Mouse (Mus musculus) induced T-regulatory cell, adult 2 months (primary cell): ENCODE data around the gene Sncb.

Source experiments
- DNase-seq: peaks from one replicate; pipeline ENCODE4 v3.0.0-alpha.2; 2012; ENCODE audit warnings: low read depth

The Sncb gene

DNA sequence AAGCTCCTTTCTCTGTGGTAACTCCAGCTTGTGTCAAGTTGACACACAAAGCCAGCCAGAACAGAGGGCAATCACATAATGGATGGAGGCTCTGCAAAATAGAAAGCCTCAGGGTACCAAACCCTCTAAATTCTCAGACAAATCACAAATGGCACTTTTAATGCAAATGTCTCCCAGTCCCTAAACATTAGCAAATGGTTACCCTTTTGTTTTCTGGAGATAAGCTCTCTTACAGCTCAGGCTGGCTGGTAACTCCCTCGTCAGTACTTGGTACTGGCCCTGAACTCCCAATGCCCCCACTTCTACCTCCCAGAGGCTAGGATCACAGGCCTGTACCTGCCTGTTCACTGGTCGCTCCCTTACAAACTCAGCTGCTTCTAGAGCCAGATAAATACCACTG, 16.8 kb upstream of the Sncb start:
- DNase-seq: no peak

DNA sequence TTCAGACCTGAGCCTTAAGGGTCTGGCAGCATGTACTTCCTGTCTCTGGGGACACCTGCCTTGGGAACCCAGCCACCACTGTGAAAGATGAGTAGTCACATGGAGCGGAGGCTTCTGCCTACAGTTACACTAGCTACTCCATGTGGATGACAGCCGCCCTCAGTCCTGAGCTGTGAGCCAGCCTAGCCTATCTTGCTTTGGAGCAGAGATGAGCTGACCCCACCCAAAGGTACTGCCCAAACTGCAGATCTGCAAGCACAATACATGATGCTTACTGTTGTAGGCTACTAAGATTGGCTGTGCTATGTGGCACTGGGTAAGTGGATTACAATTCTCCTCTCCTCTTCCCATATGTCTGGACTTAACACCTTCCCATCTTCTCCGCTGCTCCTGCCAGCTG, 14.7 kb upstream of the Sncb start:
- DNase-seq: no peak

DNA sequence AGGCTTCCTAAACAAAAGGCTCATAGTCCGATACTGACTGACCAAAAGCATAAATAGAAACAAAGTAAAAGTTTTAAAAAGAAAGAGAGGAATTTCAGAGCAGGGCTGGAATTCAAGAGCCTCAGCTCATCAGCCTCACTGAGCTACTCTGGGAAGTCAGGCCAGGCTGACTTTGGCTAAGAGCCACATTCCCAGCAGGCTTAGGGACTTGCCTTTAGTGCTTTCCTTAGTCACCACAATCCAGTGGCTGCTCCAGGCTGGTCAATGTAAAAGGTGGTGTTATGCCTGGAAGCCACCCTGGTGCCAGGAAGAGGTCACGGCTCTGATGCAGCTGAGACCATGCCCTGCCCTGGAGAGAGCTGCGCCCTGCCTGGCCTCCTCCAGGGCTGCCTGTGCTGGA, 14.2 kb upstream of the Sncb start:
- DNase-seq: no peak

DNA sequence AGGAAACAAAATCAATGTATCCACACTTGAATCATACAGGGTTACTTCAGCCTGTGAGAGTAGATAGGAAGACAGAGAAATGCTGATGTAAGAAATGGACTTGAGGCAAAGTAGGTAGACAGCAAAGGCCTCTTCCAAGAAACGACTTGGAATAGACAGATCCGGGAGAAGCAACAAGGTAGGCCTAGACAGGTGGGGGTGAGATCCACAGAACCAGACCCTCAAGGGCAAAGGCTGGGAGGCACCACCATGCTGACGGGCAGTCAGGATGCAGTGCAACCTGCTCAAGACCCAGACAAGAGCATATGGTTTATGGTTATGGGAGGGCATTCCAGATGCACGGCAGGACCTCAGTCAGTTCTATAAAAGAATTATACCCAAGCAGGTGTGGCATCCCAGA, 617 bp upstream of the Sncb start:
- DNase-seq: no peak

DNA sequence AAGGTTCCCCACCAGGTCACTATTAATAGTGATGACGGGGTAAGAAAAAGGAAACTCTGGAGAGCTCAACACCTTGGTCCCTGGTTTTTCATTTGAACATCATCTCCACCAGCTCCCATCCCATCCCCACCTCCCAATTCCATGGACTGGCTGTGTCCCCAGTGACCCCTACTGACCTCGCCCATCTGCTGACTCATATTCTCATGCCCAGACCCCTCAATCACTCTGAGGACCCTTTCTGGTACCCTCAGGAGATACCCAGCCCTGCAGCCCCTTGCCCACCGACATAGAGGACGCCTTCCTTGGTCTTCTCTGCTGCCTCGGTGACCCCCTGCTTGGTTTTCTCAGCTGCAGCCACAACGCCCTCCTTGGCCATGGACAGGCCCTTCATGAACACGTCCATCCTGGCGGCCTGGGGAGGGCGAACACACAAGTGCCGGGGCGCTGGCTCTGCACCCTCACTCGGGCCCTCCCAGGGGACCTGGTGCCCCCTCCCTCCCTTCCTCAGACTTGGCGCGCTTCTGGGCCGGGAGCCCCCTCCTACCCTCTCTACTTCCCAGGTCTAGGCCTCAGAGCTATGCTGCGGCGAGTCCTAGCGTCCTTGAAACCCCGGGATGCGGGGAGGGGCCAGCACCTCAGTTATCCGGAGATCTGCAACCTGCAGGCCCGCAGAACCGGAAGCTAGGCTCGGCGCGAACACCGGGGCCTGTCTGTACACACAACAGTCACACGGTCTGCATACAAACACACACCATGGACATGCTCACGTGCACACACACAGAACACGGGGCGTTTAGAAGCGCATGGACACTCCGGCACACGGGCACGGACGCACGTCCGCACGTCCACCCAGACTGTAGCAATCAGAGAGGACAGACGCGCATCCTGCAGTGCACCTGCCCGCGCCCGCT, 859 bp downstream of the Sncb start:
- DNase-seq: peak; percentile 50

DNA sequence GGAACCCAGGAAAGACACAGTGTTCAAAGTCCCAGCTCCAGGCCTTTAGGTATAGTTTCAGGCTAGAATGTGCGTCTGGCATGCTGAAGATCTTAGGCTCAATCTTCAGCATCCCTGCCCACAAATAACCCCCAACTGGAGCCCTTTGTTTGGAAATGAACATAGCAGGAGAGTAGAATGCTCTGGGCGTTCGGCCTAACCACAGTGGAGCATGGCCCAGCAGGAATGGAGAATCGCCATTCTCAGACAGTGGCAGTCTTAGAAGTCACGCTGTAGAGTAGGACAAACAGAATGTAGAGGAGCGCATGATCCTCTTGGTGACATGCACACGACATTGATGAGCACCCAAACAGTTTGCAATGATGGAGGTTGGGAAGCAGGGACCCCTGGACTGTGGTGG, 5.5 kb downstream of the Sncb start:
- no peak for DNase-seq

DNA sequence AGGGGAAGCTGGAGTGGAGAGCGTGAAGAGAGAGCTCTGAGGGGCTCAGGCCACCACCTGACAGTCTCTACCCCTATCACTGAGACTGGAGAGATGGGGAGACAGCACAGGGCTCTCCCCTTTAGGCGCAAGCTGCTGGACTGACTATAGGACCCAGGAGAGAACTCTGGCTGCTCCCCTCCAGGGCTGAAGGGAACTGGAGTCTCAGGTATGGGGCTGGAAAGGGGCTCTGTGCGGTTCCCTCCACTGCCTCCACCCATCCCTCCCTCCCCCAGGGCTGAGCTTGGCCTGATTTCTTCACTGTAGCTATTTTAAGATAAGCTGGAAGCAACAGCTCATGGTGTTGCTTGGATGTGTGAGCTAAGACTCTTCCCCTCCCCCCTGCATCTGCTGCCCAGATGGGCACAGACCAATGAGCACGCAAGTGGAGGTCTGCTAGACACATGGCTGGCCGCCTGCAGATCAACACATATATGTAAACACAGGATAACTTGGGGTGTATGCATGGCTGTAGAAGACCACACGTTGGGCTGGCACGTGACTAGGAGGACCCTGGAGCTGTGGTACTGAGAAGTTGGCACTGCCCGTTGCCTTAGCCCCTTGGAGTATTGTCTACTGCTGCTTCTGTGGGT, 6.1 kb downstream of the Sncb start:
- no peak for DNase-seq

DNA sequence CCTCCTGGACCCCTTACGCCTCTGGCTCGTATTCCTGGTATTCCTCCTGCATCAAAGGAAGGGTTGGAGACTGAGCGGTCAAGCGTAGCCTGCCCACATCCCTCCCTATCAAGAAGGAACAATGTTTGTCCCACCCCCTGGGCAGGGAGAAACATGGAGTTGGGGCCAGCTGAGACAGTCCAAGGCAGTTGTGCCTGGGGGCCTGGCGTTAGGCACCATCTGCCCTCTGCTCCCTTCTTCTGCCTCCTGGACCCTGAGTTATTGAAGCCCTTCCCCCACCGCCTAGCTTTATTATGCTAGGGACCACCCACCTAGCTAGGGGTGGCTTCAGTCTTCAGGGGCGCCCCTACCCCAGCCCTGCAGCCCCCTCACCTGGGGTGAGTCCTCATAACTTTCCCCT, 6.9 kb downstream of the Sncb start:
- DNase-seq: no peak

DNA sequence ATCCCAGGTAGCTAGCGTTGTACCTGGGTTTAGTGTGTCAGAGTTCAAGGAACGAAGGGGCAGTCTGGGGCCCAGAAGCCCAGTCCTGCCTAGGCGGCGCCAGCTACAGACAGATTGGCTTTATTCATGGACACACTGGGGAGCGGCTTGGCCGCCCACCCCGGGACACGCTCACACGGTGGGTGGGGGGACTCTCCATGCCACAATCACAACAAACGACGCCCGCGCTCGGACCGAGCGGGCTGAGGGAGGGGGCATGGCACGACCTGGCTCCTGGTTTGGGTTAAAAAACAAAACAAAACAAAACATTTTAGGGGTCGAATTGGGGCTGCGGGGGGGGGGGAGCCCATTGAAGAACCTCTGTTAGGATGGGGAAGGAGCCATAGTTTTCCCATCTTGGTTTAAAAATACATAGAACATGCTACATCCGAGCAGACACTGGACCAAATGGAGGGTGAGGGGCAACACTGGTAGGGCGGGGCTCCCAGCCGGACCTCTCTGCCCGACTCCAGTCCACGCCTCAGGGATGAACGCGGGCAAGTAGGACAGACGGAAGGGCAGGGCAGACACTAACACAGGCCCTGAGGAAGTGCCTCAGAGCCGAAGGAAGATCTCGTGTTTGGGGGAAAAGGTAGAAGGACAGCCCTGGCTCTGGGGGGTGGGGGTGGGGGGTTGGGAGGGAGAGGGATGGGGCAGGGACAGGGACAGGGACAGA, 7.5 kb downstream of the Sncb start:
- DNase-seq: no peak

DNA sequence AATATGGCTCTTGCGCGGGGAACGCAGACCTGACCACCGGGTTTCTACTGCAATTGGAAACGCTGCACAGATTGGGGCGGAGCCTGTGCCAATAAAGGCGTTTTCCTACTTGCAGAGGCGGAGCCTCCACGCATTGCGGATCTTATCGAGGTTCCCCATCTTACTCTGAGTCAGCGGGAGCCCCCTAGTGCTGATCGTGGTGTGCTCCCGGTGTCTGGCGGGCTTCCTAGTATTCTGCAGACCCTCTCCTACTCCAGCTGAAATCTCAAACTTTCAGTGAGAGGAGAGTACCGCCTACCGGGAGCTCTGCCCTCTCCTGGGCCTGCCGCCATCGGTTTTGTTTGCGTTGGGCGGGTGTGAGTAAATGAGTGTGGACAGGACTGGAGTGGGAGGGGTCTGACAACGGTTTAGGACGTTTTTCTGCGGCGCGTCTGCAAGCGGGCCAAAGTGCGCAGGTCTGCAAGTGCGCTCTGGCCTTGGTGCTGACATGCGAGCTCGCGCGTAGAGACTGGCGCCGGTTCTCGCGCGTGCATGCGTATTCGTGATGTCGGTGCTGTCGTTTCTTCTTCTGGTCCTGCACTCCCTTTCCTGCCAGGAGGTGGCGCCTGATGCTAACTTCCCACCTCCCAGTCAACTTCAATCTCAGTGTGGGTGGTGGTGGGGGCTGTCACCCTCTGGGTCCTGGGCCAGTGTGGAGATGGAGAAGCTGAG, 8.2 kb downstream of the Sncb start:
- DNase-seq: peak; percentile 71

DNA sequence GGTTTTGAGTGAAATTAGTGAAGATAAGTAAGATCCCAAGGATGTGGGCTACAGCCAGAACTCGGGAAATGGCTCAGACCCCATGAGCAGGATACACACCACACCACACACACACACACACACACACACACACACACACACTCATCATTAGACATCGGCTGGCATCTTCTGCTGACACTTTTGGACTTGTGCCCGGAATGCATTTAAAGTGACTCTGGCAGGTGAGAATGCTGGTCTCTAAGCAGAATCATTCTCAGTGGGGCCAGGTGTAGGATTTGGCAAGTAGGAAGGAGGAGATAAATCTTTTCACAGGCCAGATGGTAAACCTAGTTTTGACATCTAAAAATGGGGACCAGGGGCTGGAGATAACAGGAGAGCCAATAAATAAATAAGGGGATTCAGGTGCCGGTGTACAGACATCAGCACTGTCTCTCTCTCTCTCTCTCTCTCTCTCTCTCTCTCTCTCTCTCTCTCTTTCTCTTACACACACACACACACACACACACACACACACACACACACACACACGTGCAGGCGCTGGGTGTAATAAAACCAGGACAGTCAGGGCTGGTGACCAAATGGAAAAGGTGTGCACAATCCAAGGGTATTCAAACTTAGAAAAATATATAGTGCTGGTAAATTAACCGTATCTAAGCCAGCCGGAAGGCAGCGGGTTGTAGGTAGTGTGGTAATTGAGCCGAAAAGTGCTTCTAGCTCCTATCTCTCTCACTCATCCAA, 9.1 kb downstream of the Sncb start:
- DNase-seq: no peak

DNA sequence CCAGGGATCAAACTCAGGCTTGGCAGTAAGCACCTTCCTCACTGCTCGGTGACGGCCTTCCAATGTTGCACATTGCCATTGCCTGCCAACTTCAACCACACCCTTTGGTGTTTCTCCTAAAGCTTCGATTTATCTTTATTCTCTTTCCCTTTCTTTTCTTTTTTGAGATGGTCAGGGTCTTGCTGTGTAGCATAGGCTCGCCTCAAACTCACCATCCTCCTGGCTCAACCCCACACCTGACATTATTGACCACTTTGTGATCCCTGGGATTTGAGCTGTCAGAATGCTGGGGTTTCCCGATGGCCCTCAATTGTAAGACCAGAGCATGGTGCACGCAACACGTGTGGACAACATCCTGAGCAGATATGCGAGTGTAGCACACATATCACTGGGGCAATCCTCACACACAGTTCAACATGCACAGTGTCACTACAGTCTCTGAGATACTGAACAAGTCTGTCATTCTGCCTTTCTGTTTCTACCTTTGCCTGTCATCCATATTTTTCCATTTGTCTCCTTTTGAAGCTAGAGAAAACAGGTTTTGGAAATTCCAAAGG, 10.2 kb downstream of the Sncb start:
- no peak for DNase-seq

DNA sequence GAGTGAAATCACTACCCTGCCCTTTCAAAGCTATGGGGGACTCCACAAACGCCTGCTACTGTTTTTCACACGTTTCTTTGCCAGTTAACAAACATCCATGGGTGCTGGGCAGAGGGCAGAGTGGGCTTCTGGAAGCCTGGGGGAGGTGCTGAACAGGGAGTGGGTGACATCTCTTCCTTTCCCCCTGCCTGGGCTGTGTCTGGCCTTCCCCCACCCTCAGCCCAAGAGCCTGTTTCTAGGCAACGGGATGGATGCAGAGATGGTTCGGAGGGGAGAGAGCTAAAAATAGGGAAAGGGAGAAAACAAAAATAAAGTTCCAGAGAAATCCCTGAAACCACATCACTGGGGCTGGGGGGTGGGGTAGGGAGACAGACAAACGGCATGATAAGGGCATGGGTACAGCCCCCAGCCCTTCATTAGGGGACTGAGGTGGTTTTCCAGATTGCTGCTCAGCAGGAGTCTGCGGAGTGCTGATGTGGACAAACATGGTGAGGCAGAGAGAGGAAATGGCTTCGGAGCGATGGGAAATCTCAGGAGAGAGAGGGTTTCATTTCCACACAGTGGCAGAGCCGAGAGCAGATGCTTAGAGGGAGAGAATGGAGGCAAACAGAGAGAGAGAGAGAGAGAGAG, 11.1 kb downstream of the Sncb start:
- no peak for DNase-seq

DNA sequence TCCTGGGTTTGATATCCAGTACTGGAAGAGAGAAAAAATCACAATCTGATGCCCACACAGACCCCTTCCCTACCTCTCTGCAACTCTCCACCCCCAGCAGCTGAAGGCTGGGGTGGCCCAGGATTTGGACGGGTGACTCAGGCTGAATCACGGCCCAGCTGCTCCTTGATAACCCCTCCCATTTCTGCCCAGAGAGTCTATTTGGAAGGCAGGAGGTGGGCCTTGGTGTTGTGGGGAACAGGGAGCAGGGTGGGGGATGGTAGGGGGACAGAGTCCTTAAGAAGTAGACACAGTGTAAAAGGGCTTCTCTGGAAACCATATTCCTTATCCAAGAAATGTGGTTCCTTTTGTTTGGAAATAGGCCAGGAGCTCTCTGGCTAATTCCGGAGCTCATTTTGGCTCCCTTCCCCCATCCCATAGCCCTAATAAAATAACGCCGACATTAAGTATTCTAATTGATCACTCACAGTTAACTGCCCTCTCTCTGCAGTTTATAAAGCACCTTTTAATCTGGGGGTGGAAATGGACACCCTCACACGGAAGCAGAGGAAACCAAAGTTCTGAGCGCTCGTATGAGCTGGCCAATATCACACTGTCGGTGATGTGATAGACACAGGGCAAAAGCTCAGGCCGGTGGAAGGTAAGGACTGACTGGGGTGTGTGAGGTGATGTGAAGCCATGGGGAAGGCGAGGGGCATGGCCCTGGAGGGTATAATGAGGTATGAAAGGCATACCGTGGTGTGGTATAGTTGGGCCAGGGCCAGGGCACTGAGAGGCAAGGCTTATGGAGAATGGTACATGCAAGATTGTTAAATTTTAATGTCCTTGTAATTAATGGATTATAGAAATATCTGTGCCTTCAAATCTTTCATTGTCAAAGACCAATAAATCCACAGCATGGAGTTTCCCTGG, 12.0 kb downstream of the Sncb start:
- DNase-seq: no peak

DNA sequence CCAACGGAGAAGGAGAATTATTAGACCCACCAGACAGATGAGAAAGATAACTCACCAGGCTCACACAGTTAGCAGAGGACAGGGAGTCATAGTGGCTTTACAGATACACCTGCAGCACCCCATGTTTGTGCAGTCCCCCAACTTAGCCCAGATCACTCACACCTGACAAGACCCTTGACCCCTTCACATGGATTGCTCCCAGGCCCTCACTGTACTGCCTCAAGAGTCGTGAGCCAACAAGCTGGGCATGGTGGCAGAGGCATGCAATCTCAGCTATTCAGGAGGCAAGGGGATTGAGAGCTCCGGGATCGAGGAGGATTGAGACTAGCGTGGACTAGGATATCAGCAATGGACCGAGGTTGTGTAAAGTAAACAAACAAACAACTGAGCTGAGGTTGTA, 12.7 kb downstream of the Sncb start:
- no peak for DNase-seq

DNA sequence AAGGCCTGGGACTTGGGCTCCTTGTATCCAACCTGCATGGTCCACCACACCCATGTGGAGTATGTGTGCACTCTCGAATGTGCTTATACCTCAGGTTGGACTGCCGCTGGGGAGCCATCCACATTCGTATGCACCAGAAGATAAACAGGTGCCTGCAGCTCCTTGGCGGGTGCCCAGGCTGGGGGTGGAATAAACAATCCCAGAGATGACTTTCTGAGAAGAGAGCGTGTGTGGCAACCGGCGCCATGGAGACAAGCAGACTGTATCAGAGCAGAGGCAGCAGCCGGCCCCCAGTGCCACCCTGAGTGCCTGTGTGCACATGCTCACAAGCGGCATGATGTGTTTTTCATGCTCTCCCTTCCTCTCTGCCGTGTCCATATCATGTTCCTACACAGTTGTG, 13.7 kb downstream of the Sncb start:
- no peak for DNase-seq

DNA sequence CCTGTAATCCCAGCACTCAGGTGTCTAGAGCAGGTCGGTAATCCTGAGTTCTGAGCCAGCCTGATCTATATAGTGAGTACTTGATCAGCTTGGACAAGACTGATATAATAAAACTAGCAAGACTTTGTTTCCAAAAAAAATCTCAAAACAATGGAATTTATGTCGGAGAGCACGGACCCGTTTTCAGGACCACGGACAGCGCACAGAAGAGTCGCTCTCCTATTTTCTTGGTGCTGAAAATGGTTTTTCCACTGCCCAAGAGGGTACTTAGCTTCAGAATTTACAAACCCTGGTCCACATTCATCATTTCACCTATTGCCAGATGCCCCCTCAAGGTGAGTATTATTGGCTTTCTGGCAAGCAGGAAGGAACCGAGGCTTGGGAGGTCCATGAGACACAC, 15.7 kb downstream of the Sncb start:
- DNase-seq: peak; percentile 54

DNA sequence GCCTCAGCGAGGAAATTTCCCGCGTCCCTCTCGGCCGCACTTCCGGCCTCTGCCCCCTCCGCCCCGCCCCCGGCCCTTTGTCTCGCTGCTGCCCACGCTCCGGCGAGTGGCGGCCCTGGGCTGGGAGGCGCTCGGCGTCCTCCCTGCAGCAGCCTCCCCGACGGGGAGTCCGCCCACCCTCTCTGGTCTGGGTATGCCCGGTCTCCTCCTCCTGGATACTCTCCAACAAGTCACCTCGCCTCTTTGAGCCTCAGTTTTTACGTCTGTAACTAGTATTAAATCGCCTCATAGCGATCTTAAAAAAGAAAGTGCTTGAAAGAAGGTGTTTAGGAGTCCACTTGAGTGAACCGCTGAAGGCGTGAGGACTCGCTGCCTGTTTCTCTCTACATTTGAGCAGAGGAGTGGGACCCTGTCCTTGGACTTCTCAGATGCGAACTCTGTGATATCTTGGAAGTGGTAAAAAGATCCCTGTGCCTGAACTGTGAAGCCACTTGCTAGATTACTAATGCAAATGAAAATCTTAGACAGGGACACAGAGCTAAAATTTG, 16.5 kb downstream of the Sncb start, which contains the start of gene Gprin1:
Gene Gprin1 (minus strand): TSS at position 11 of the 548 bp plus-strand sequence.
- DNase-seq: peak; percentile 10
